Mouse (Mus musculus): ENCODE results near the gene Kcnip1. TPM values are rescaled to one million over a fixed set of nuclear protein-coding genes. Genes with fewer than 3 reads are reported as not detected.

Kcnip1 gene
- polyA plus RNA-seq, 1 experiment, result 0.12 TPM

DNA sequence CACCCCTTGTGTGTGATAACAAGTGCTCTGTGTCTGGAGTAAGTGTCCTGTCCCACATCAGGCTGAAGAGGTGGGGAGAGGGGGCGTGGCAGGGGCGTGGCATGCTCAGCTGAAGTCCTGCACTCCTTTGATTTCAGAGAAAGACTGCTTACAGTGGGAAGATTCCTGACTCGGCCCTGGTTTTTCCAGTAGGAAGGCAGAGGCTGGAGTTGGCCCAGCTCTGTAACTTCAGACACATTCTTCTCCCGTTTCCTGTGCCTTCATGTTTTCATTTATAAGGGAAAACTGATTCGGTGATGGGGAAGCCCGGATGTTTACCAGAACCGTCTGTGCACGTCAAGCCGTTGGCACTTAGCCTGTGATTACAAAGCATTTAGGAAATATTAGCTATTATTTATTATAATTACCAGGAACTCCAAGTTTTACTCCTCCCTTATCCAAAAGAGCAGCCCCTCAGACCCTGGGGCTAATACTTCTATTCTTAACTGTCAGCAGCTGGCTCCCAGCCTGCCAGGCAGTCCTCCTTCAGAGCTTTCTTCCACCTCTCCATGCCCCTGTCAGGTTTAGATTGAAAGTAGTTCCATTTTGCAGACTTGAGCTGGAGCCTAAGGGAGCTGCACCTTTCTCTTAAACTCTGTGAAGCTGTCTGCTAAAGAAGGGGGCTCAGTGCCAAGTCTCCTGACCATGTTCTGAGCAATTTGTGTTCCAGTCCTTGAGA, 120.8 kb downstream of the Kcnip1 start:
- Histone ChIP-seq H3K4me3 (ENCODE audit: control insufficient read depth, insufficient read depth, low read length) (no peak overlapping the region), H3K4me1 (replicated peaks; ENCODE audit: control insufficient read depth, insufficient read depth, low read length) (no peaks in the 10 kb centered on the region), H3K27me3 (ENCODE audit: control insufficient read depth, insufficient read depth, low read length) (no peaks in the 10 kb centered on the region), H3K36me3 (ENCODE audit: control insufficient read depth, insufficient read depth, low read length) (no peaks in the 10 kb centered on the region), H3K27ac (ENCODE audit: control insufficient read depth, insufficient read depth, low read length) (no peak overlapping the region)
- 63% methylated on average over 9 of the region's 9 CpGs for WGBS
- TF ChIP-seq POLR2A (IDR thresholded peaks at IDR 0.05; ENCODE audit: control insufficient read depth, extremely low read depth, insufficient read depth, low read length, poor library complexity), result no peak
- no peak for TF ChIP-seq CTCF (IDR thresholded peaks at IDR 0.05; ENCODE audit: borderline replicate concordance, control insufficient read depth, extremely low read depth, insufficient read depth, low read length, poor library complexity)
- DNase-seq, result no peak

DNA sequence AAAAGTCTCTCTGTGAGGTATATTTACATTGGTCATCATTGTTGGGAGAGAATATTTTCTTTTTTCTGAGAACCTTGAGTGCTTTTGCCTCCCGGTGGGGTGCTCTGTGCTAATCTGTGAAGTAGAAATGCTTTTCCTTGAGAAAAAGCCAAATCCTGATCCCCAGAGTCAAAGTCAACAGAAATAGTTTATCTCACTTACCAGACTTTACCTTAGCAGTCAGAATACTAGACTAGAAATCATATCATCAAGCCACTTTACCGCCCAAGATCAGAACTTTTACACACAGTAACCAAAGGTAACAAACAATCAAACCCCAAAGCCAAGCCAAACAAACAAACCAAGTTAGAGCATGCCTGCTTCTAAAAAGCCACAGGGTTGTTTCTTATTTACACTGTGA, 122.7 kb downstream of the Kcnip1 start:
- H3K36me3 ChIP-seq (ENCODE audit: control insufficient read depth, insufficient read depth, low read length), result no peaks in the 10 kb centered on the region
- H3K4me3 ChIP-seq (ENCODE audit: control insufficient read depth, insufficient read depth, low read length), result no peak overlapping the region
- 96% methylated on average over 2 of the region's 2 CpGs for WGBS
- DNase-seq, result no peak
- H3K4me1 ChIP-seq (replicated peaks; ENCODE audit: control insufficient read depth, insufficient read depth, low read length), result no peaks in the 10 kb centered on the region
- H3K27ac ChIP-seq (ENCODE audit: control insufficient read depth, insufficient read depth, low read length), result no peak overlapping the region
- H3K27me3 ChIP-seq (ENCODE audit: control insufficient read depth, insufficient read depth, low read length), result no peaks in the 10 kb centered on the region
- TF ChIP-seq CTCF (IDR thresholded peaks at IDR 0.05; ENCODE audit: borderline replicate concordance, control insufficient read depth, extremely low read depth, insufficient read depth, low read length, poor library complexity) (no peak), POLR2A (IDR thresholded peaks at IDR 0.05; ENCODE audit: control insufficient read depth, extremely low read depth, insufficient read depth, low read length, poor library complexity) (no peak)

- TF ChIP-seq POLR2A (IDR thresholded peaks at IDR 0.05; ENCODE audit: control insufficient read depth, extremely low read depth, insufficient read depth, low read length, poor library complexity), result no peak
- TF ChIP-seq CTCF (IDR thresholded peaks at IDR 0.05; ENCODE audit: borderline replicate concordance, control insufficient read depth, extremely low read depth, insufficient read depth, low read length, poor library complexity), result no peak
- H3K4me3 ChIP-seq (ENCODE audit: control insufficient read depth, insufficient read depth, low read length), result no peak overlapping the region
- H3K27ac ChIP-seq (ENCODE audit: control insufficient read depth, insufficient read depth, low read length), result no peak overlapping the region
- H3K36me3 ChIP-seq (ENCODE audit: control insufficient read depth, insufficient read depth, low read length), result no peaks in the 10 kb centered on the region
- WGBS, result 78% methylated on average over 3 of the region's 3 CpGs
- no peak for DNase-seq
- no peaks in the 10 kb centered on the region for H3K27me3 ChIP-seq (ENCODE audit: control insufficient read depth, insufficient read depth, low read length)
- no peaks in the 10 kb centered on the region for H3K4me1 ChIP-seq (replicated peaks; ENCODE audit: control insufficient read depth, insufficient read depth, low read length)
Observed at GRCm38 (mm10) chr11:33869559-33869958, 123.4 kb downstream of the Kcnip1 start.

DNA sequence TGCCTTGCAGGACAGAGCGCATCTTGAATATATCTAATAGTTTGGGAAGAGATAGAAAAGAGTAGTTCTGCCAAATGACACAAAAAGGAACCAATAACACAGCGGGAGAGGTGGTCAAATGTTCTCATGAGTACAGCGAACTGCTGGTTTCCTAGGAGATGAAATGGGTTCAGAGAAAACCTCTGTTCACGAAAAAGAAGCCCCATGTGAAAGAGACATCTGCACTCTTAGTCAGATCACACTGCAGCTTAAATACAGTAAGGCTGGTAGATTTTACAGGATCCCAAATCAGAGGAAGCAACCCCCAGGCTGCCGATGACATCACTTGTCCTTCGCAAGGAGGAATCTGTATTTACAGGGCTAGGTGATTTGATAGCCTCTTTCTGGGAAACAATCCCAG, 126.2 kb downstream of the Kcnip1 start:
- Histone ChIP-seq H3K4me1 (replicated peaks; ENCODE audit: control insufficient read depth, insufficient read depth, low read length) (no peaks in the 10 kb centered on the region), H3K27me3 (ENCODE audit: control insufficient read depth, insufficient read depth, low read length) (no peaks in the 10 kb centered on the region), H3K27ac (ENCODE audit: control insufficient read depth, insufficient read depth, low read length) (no peak overlapping the region), H3K36me3 (ENCODE audit: control insufficient read depth, insufficient read depth, low read length) (no peaks in the 10 kb centered on the region), H3K4me3 (ENCODE audit: control insufficient read depth, insufficient read depth, low read length) (no peak overlapping the region)
- no peak for DNase-seq
- TF ChIP-seq POLR2A (IDR thresholded peaks at IDR 0.05; ENCODE audit: control insufficient read depth, extremely low read depth, insufficient read depth, low read length, poor library complexity), result no peak
- 66% methylated on average over 6 of the region's 6 CpGs for WGBS

DNA sequence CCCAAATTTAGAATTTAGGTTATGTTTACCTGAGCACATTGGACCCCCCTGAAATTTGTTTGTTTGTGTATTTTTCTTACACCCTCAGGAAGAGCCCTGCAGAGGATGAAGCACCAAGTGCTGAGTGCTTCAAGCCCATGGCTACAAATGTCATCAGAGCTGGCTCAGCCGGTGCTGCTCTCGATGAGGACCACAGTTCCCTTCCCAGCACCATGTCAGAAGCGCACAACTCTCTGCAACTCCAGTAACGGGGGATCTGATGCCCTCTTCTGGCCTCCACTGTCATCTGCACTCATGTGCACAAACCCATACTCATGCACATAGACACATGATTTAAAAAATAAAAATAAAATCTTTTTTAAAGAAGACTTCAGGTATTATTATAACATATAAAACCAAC, 128.7 kb downstream of the Kcnip1 start:
- TF ChIP-seq CTCF (IDR thresholded peaks at IDR 0.05; ENCODE audit: borderline replicate concordance, control insufficient read depth, extremely low read depth, insufficient read depth, low read length, poor library complexity) (no peak), POLR2A (IDR thresholded peaks at IDR 0.05; ENCODE audit: control insufficient read depth, extremely low read depth, insufficient read depth, low read length, poor library complexity) (no peak)
- no peak for DNase-seq
- Histone ChIP-seq H3K4me3 (ENCODE audit: control insufficient read depth, insufficient read depth, low read length) (no peak overlapping the region), H3K36me3 (ENCODE audit: control insufficient read depth, insufficient read depth, low read length) (no peaks in the 10 kb centered on the region), H3K4me1 (replicated peaks; ENCODE audit: control insufficient read depth, insufficient read depth, low read length) (no peaks in the 10 kb centered on the region), H3K27ac (ENCODE audit: control insufficient read depth, insufficient read depth, low read length) (no peak overlapping the region), H3K27me3 (ENCODE audit: control insufficient read depth, insufficient read depth, low read length) (no peaks in the 10 kb centered on the region)
- WGBS, result 96% methylated on average over 4 of the region's 4 CpGs

DNA sequence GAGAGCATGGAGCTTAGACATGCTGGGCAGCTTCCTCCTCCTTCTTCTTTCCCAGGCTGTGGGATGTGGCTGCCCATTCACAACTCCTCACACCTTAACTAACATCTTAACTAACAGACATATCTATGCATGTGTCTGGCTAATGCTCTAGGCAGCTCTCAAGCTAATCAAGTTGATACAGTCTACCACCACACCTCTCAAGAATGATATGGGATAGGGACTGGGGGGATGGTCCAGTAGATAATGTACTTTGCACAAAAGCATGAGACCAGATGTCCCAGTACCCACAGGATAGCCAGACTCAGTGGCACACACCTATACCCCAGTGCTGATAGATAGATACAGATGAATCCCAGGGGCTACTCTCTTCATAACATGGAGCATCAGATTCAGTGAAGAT, 131.1 kb downstream of the Kcnip1 start:
- Histone ChIP-seq H3K36me3 (ENCODE audit: control insufficient read depth, insufficient read depth, low read length) (no peaks in the 10 kb centered on the region), H3K4me3 (ENCODE audit: control insufficient read depth, insufficient read depth, low read length) (no peak overlapping the region), H3K27ac (ENCODE audit: control insufficient read depth, insufficient read depth, low read length) (no peak overlapping the region), H3K4me1 (replicated peaks; ENCODE audit: control insufficient read depth, insufficient read depth, low read length) (no peaks in the 10 kb centered on the region), H3K27me3 (ENCODE audit: control insufficient read depth, insufficient read depth, low read length) (no peaks in the 10 kb centered on the region)
- no peak for TF ChIP-seq POLR2A (IDR thresholded peaks at IDR 0.05; ENCODE audit: control insufficient read depth, extremely low read depth, insufficient read depth, low read length, poor library complexity)
- TF ChIP-seq CTCF (IDR thresholded peaks at IDR 0.05; ENCODE audit: borderline replicate concordance, control insufficient read depth, extremely low read depth, insufficient read depth, low read length, poor library complexity), result no peak
- DNase-seq, result no peak
